Mouse (Mus musculus) heart, embryonic 12.5 days (tissue): ENCODE measurements around the gene Pou2f3. TPM values are rescaled to one million over a fixed set of nuclear protein-coding genes. Genes with fewer than 3 reads are reported as not detected.

Experiments
- ATAC-seq: fragments of 200-750 bp; cut with Nextera tagmentation; 2 replicates; pipeline ENCODE4 v1.8.0; 2017; ENCODE audit warnings: moderate TSS enrichment, moderate library complexity; ENCODE audit not compliant: insufficient number of reproducible peaks, low FRiP score
- H3K27ac ChIP-seq: fragments of 300-500 bp; sonication (generic); 2 replicates; pipeline ENCODE4 v1.5.1; 2016; ENCODE audit warnings: mild to moderate bottlenecking, moderate library complexity; ENCODE audit not compliant: poor library complexity, severe bottlenecking
- H3K27me3 ChIP-seq: fragments of 300-500 bp; sonication (generic); replicated peaks from 2 replicates; pipeline ENCODE4 v1.6.1; 2016; ENCODE audit warnings: mild to moderate bottlenecking, moderate library complexity
- H3K36me3 ChIP-seq: fragments of 300-500 bp; sonication (generic); 2 replicates; pipeline ENCODE4 v1.6.1; 2016; ENCODE audit warnings: mild to moderate bottlenecking, moderate library complexity
- H3K4me1 ChIP-seq: fragments of 300-500 bp; sonication (generic); replicated peaks from 2 replicates; pipeline ENCODE4 v1.6.1; 2016; ENCODE audit warnings: mild to moderate bottlenecking
- H3K4me2 ChIP-seq: fragments of 300-500 bp; sonication (generic); 2 replicates; pipeline ENCODE4 v1.6.1; 2016; ENCODE audit warnings: mild to moderate bottlenecking, moderate library complexity
- H3K4me3 ChIP-seq: fragments of 300-500 bp; sonication (generic); 2 replicates; pipeline ENCODE4 v1.5.1; 2016; ENCODE audit warnings: mild to moderate bottlenecking
- H3K9ac ChIP-seq: fragments of 300-500 bp; sonication (generic); 2 replicates; pipeline ENCODE4 v1.6.1; 2016; ENCODE audit warnings: mild to moderate bottlenecking, moderate library complexity
- H3K9me3 ChIP-seq: fragments of 300-500 bp; sonication (generic); replicated peaks from 2 replicates; pipeline ENCODE4 v1.6.1; 2016; ENCODE audit warnings: mild to moderate bottlenecking, moderate library complexity
- WGBS: fragments of 180-500 bp; shearing (Covaris S2); methylation state at CpG from one replicate; pipeline ENCODE4 v1.1.7; 2016; 5-methylcytosine and 5-hydroxymethylcytosine counted together
- polyA plus RNA-seq: library from polyadenylated mRNA; unstranded; fragments of >200 nt; fragmentation: Nextera tagmentation; extraction: Ambion mirVana; gene quantifications from 2 replicates; pipeline ENCODE4 v1.2.1, GENCODE M21; 2016

Gene Pou2f3
- polyA plus RNA-seq, 1 experiment from 2014 or later = not detected

GRCm38 (mm10) chr9:43230886-43231285 is 20.7 kb upstream of the Pou2f3 start:
- H3K9ac ChIP-seq = peak overlapping the region; percentile 37; the same call in 1 of the 2 replicates
- no peak overlapping the region for H3K4me3 ChIP-seq
- peaks cover 80% of the 10 kb centered on the region for H3K4me1 ChIP-seq
- 32% methylated on average over 4 of the region's 4 CpGs for WGBS
- no peaks in the 10 kb centered on the region for H3K9me3 ChIP-seq
- 0 out of 2 replicates have a peak, but pooled peaks have one; percentile 23 for ATAC-seq
- H3K4me2 ChIP-seq = peak overlapping the region; percentile 13; the same call in 1 of the 2 replicates
- no peaks in the 10 kb centered on the region; the same call in 1 of the 2 replicates for H3K36me3 ChIP-seq
- no peaks in the 10 kb centered on the region for H3K27me3 ChIP-seq
- H3K27ac ChIP-seq = peak overlapping the region; percentile 73

- H3K4me2 ChIP-seq = no peak overlapping the region
- no peaks in the 10 kb centered on the region for H3K9me3 ChIP-seq
- WGBS = 69% methylated on average over 7 of the region's 7 CpGs
- no peak overlapping the region for H3K4me3 ChIP-seq
- no peak overlapping the region for H3K9ac ChIP-seq
- H3K27me3 ChIP-seq = no peaks in the 10 kb centered on the region
- H3K4me1 ChIP-seq = peaks cover 81% of the 10 kb centered on the region
- no peaks in the 10 kb centered on the region; the same call in 1 of the 2 replicates for H3K36me3 ChIP-seq
- H3K27ac ChIP-seq = no peak overlapping the region
- no peak for ATAC-seq
These were observed 19.8 kb upstream of the Pou2f3 start for GRCm38 (mm10) chr9:43229962-43230361.

- Histone ChIP-seq H3K9me3 (no peaks in the 10 kb centered on the region), H3K36me3 (no peaks in the 10 kb centered on the region; the same call in 1 of the 2 replicates), H3K27me3 (no peaks in the 10 kb centered on the region), H3K4me2 (no peak overlapping the region), H3K9ac (no peak overlapping the region), H3K27ac (no peak overlapping the region), H3K4me3 (no peak overlapping the region), H3K4me1 (peaks cover 81% of the 10 kb centered on the region)
- 87% methylated on average over 10 of the region's 10 CpGs for WGBS
- no peak for ATAC-seq
These were observed 19.3 kb upstream of the Pou2f3 start for GRCm38 (mm10) chr9:43229398-43229895.

- no peaks in the 10 kb centered on the region for H3K9me3 ChIP-seq
- H3K27me3 ChIP-seq = no peaks in the 10 kb centered on the region
- H3K36me3 ChIP-seq = peaks cover 4% of the 10 kb centered on the region
- H3K4me1 ChIP-seq = peaks cover 81% of the 10 kb centered on the region
- no peak for ATAC-seq
- H3K4me2 ChIP-seq = no peak overlapping the region
- H3K9ac ChIP-seq = no peak overlapping the region
- WGBS = 81% methylated on average over 2 of the region's 2 CpGs
- no peak overlapping the region for H3K4me3 ChIP-seq
- no peak overlapping the region for H3K27ac ChIP-seq
These were observed 18.6 kb upstream of the Pou2f3 start for GRCm38 (mm10) chr9:43228745-43229144.

- Histone ChIP-seq H3K4me1 (peaks cover 69% of the 10 kb centered on the region), H3K27me3 (no peaks in the 10 kb centered on the region), H3K36me3 (peaks cover 10% of the 10 kb centered on the region), H3K9ac (no peak overlapping the region), H3K4me3 (no peak overlapping the region), H3K9me3 (no peaks in the 10 kb centered on the region), H3K4me2 (no peak overlapping the region), H3K27ac (no peak overlapping the region)
- 64% methylated on average over 8 of the region's 8 CpGs for WGBS
- no peak for ATAC-seq
These were observed 17.5 kb upstream of the Pou2f3 start for GRCm38 (mm10) chr9:43227626-43228025.

GRCm38 (mm10) chr9:43226573-43227160 is 16.5 kb upstream of the Pou2f3 start:
- H3K4me3 ChIP-seq = no peak overlapping the region
- H3K36me3 ChIP-seq = peaks cover 16% of the 10 kb centered on the region
- H3K27ac ChIP-seq = no peak overlapping the region
- H3K9ac ChIP-seq = no peak overlapping the region
- H3K4me1 ChIP-seq = peaks cover 60% of the 10 kb centered on the region
- ATAC-seq = no peak
- no peak overlapping the region for H3K4me2 ChIP-seq
- 60% methylated on average over 9 of the region's 9 CpGs for WGBS
- H3K27me3 ChIP-seq = no peaks in the 10 kb centered on the region
- no peaks in the 10 kb centered on the region for H3K9me3 ChIP-seq

- Histone ChIP-seq H3K36me3 (peaks cover 24% of the 10 kb centered on the region), H3K9ac (no peak overlapping the region), H3K9me3 (no peaks in the 10 kb centered on the region), H3K27ac (peak overlapping the region; percentile 53), H3K4me1 (peaks cover 48% of the 10 kb centered on the region), H3K27me3 (no peaks in the 10 kb centered on the region), H3K4me3 (no peak overlapping the region), H3K4me2 (peak overlapping the region; percentile 26; the same call in 1 of the 2 replicates)
- ATAC-seq = peak; percentile 2; the same call in 1 of the 2 replicates
- WGBS = 19% methylated on average over 2 of the region's 2 CpGs
These were observed 15.3 kb upstream of the Pou2f3 start for GRCm38 (mm10) chr9:43225481-43225880.

- peak; percentile 80 for ATAC-seq
These were observed 14.7 kb upstream of the Pou2f3 start for GRCm38 (mm10) chr9:43224771-43225355.

GRCm38 (mm10) chr9:43222429-43222715 is 12.2 kb upstream of the Pou2f3 start:
- H3K9ac ChIP-seq = no peak overlapping the region
- H3K27ac ChIP-seq = no peak overlapping the region
- H3K27me3 ChIP-seq = no peaks in the 10 kb centered on the region
- H3K4me1 ChIP-seq = peaks cover 34% of the 10 kb centered on the region
- no peaks in the 10 kb centered on the region for H3K9me3 ChIP-seq
- no peak overlapping the region for H3K4me3 ChIP-seq
- ATAC-seq = no peak
- peaks cover 24% of the 10 kb centered on the region for H3K36me3 ChIP-seq
- 51% methylated on average over 8 of the region's 8 CpGs for WGBS
- H3K4me2 ChIP-seq = no peak overlapping the region

More at GRCm38 (mm10) chr9:43224771-43225355, 14.7 kb upstream of the Pou2f3 start:
- Histone ChIP-seq H3K36me3 (peaks cover 24% of the 10 kb centered on the region), H3K4me3 (no peak overlapping the region), H3K27me3 (no peaks in the 10 kb centered on the region), H3K9me3 (no peaks in the 10 kb centered on the region), H3K27ac (peak overlapping the region; percentile 53), H3K9ac (no peak overlapping the region; the same call in 1 of the 2 replicates), H3K4me2 (peak overlapping the region; percentile 26), H3K4me1 (peaks cover 42% of the 10 kb centered on the region)
- WGBS = 20% methylated on average over 11 of the region's 11 CpGs

GRCm38 (mm10) chr9:43221643-43222428 is 11.7 kb upstream of the Pou2f3 start:
- 41% methylated on average over 18 of the region's 18 CpGs for WGBS
- H3K9ac ChIP-seq = no peak overlapping the region
- no peak overlapping the region for H3K4me3 ChIP-seq
- no peaks in the 10 kb centered on the region for H3K27me3 ChIP-seq
- ATAC-seq = no peak
- no peaks in the 10 kb centered on the region for H3K9me3 ChIP-seq
- no peak overlapping the region for H3K27ac ChIP-seq
- peaks cover 30% of the 10 kb centered on the region for H3K4me1 ChIP-seq
- peaks cover 24% of the 10 kb centered on the region for H3K36me3 ChIP-seq
- H3K4me2 ChIP-seq = no peak overlapping the region
